Mouse (Mus musculus) G1E (cell line): ENCODE data around the gene Snap23. TPM values are rescaled to one million over a fixed set of nuclear protein-coding genes. Genes with fewer than 3 reads are reported as not detected.

Experiments
- ATAC-seq: 2 replicates; pipeline ENCODE4 v1.8.0; 2016; ENCODE audit warnings: mild to moderate bottlenecking; ENCODE audit not compliant: insufficient number of reproducible peaks, poor library complexity, low FRiP score, severe bottlenecking; ENCODE audit errors: extremely low read depth
- DNase-seq: peaks from one replicate; pipeline ENCODE4 v3.0.0; 2012; ENCODE audit warnings: low spot score
- H3K27me3 ChIP-seq: 2 replicates; pipeline ENCODE4 v1.6.1; 2012; ENCODE audit warnings: mild to moderate bottlenecking, low read length, inconsistent platforms; ENCODE audit not compliant: insufficient read depth
- H3K36me3 ChIP-seq: replicated peaks from 2 replicates; pipeline ENCODE3; 2012; ENCODE audit warnings: mild to moderate bottlenecking, inconsistent platforms
- H3K4me1 ChIP-seq: 2 replicates; pipeline ENCODE4 v1.6.1; 2012; ENCODE audit warnings: low read depth, low read length, inconsistent platforms, mixed read lengths; ENCODE audit not compliant: insufficient read depth
- H3K4me3 ChIP-seq: 2 replicates; pipeline ENCODE4 v1.5.1; 2012; ENCODE audit warnings: low read depth, mild to moderate bottlenecking, inconsistent platforms, low read length, moderate library complexity, mixed read lengths
- H3K9me3 ChIP-seq: replicated peaks from 2 replicates; pipeline ENCODE4 v1.6.1; 2012; ENCODE audit warnings: inconsistent platforms
- CTCF ChIP-seq: IDR thresholded peaks from 2 replicates; pipeline ENCODE4 v1.5.1; 2012; ENCODE audit warnings: low read depth, low read length, inconsistent platforms, mixed read lengths
- GATA1 ChIP-seq: IDR thresholded peaks from 2 replicates; pipeline ENCODE4 v1.6.1; 2012; ENCODE audit warnings: borderline replicate concordance, low read length, inconsistent platforms, mixed read lengths
- GATA2 ChIP-seq: IDR thresholded peaks from 2 replicates; pipeline ENCODE4 v1.6.1; 2012; ENCODE audit warnings: low read depth, low read length, inconsistent platforms, borderline replicate concordance
- POLR2AphosphoS5 ChIP-seq: IDR thresholded peaks from 2 replicates; pipeline ENCODE4 v1.6.1; 2012; ENCODE audit warnings: low read depth, low read length, inconsistent platforms; ENCODE audit not compliant: insufficient replicate concordance
- TAL1 ChIP-seq: conservative IDR thresholded peaks from 2 replicates; pipeline ENCODE4 v1.6.1; 2012; ENCODE audit warnings: low read depth, low read length, inconsistent platforms, mixed read lengths
- polyA plus RNA-seq: library from polyadenylated mRNA; stranded (reverse); fragments of >175 nt; gene quantifications from 2 replicates; pipeline ENCODE4 v1.2.3, GENCODE M21; 2012
- total RNA-seq, 2 experiments: library from RNA; stranded (forward) in 1 of 2; stranded (reverse) in 1 of 2; fragments of 200-1000 nt in 1 of 2; fragments of >200 nt in 1 of 2; fragmentation: Nextera tagmentation in 1 of 2; gene quantifications; 2 replicates each; pipeline ENCODE4 v1.2.3; 2014 to 2017

The Snap23 gene
- total and polyA plus RNA-seq, 3 experiments: 20.5 to 328 (median 242) TPM

DNA sequence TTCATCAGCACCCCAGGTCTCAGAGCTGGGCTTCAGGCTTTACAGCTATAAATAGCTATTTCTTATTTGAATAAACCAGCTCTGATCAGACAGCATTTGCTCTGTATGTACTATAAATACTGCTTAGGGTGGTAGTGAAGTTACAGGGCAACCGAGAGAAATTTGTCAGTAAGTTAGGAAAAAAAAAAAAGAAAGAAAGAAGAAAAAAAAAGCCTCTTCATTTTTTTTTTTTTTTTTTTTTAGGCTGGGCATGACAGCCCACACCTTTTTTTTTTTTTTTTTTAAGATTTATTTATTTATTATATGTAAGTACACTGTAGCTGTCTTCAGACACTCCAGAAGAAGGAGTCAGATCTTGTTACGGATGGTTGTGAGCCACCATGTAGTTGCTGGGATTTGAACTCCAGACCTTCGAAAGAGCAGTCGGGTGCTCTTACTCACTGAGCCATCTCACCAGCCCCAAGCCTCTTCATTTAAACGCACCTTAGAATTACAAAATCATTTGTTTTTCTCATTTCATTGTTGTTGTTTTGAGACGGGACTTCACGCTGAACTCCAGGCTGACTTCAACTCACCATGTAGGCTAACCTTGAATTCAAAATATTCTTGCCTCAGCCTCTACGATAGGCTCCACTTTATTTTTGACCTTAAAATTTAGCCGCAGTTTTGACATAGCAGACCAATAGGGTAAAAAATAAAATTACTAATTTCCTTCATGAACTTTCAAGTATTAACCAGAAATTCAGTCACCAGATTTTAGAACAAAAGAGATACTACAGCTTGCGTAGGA, 60.8 kb downstream of the Snap23 start:
- DNase-seq (no peak), ATAC-seq (no peak)
- peaks cover 47% of the 10 kb centered on the region for H3K4me1 ChIP-seq
- peak overlapping the region; percentile 74; the same call in 1 of the 2 replicates for H3K4me3 ChIP-seq
- no peaks in the 10 kb centered on the region for H3K9me3 ChIP-seq
- no peaks in the 10 kb centered on the region for H3K36me3 ChIP-seq
- H3K27me3 ChIP-seq: peaks cover 4% of the 10 kb centered on the region
- TF ChIP-seq GATA2 (no peak), GATA1 (no peak), POLR2AphosphoS5 (no peak), TAL1 (no peak), CTCF (no peak)

GRCm38 (mm10) chr2:120628886-120629735, 61.6 kb downstream of the Snap23 start, which contains the start of gene Stard9:
Gene Stard9, plus strand, starts transcription at chr2:120629121.
- DNase-seq (peak; percentile 88), ATAC-seq (peak; percentile 89)

GRCm38 (mm10) chr2:120630246-120630645, 62.8 kb downstream of the Snap23 start:
- TF ChIP-seq TAL1: no peak
- TF ChIP-seq POLR2AphosphoS5: no peak
- H3K36me3 ChIP-seq: peaks cover 2% of the 10 kb centered on the region
- DNase-seq (no peak), ATAC-seq (no peak)
- peaks cover 51% of the 10 kb centered on the region for H3K4me1 ChIP-seq
- H3K9me3 ChIP-seq: no peaks in the 10 kb centered on the region
- peaks cover 8% of the 10 kb centered on the region for H3K27me3 ChIP-seq
- H3K4me3 ChIP-seq: no peak overlapping the region; the same call in 1 of the 2 replicates

More at GRCm38 (mm10) chr2:120628886-120629735, 61.6 kb downstream of the Snap23 start, which contains the start of gene Stard9:
- Histone ChIP-seq H3K9me3 (no peaks in the 10 kb centered on the region), H3K27me3 (peaks cover 4% of the 10 kb centered on the region), H3K4me1 (peaks cover 50% of the 10 kb centered on the region), H3K4me3 (peak within 1 kb of the TSS; percentile 74), H3K36me3 (no peaks in the 10 kb centered on the region)
- TF ChIP-seq GATA1 (no peak), TAL1 (no peak), CTCF (no peak), POLR2AphosphoS5 (no peak), GATA2 (no peak)

GRCm38 (mm10) chr2:120630655-120631054, 63.2 kb downstream of the Snap23 start:
- TF ChIP-seq TAL1 (no peak), CTCF (no peak), GATA2 (no peak), GATA1 (no peak), POLR2AphosphoS5 (no peak)
- Histone ChIP-seq H3K4me1 (peaks cover 51% of the 10 kb centered on the region), H3K27me3 (peaks cover 8% of the 10 kb centered on the region), H3K4me3 (no peak overlapping the region), H3K36me3 (peaks cover 2% of the 10 kb centered on the region), H3K9me3 (no peaks in the 10 kb centered on the region)
- DNase-seq (no peak), ATAC-seq (no peak)

DNA sequence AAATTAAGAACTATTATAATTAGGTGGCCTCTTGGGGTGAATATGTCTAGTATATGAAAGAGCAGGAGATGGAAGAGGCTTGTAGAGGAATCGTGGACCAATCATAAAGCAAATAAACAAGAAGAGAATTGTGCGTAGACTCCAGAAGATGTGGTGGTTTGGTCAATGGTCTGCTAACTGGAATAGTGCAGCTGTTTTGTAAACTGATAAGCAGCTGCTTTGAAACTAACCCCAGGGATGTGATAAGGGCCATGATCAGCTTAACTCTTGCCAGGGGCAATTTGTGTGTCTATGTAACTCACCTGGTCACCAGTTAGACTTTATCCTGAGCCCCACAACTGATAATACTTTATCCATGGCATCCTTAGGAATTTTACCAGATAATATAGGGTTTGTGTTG, 64.0 kb downstream of the Snap23 start:
- Histone ChIP-seq H3K4me1 (peaks cover 48% of the 10 kb centered on the region), H3K36me3 (peaks cover 2% of the 10 kb centered on the region), H3K27me3 (peaks cover 8% of the 10 kb centered on the region), H3K9me3 (no peaks in the 10 kb centered on the region), H3K4me3 (peak overlapping the region; percentile 20; the same call in 1 of the 2 replicates)
- ATAC-seq: peak; percentile 49
- DNase-seq: peak; percentile 33
- TF ChIP-seq TAL1: peak; percentile 97
- TF ChIP-seq POLR2AphosphoS5: no peak

DNA sequence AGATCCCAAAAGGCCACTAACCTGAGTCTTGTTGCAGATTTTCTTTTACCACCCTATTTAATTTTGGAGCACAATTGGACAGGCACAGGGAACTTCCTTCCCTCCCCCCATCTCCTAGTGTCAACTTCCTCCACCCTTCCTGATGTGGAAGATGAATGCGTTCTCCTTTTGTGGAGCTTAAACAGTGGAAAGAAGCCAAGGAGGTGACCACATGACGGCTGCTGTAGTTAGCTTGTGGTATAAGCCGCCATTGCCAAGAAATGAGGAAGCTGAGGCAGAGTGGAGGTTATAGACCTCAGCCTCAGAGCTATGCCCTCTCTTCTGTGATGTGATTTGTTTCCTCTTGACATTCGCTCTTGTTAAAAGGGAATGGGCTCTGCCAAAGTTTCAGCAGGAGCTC, 64.5 kb downstream of the Snap23 start:
- Histone ChIP-seq H3K27me3 (peaks cover 8% of the 10 kb centered on the region), H3K4me1 (peaks cover 48% of the 10 kb centered on the region), H3K4me3 (peak overlapping the region; percentile 20; the same call in 1 of the 2 replicates), H3K9me3 (no peaks in the 10 kb centered on the region), H3K36me3 (peaks cover 2% of the 10 kb centered on the region)
- TF ChIP-seq TAL1: no peak
- ATAC-seq (0 out of 2 replicates have a peak, but pooled peaks have one; percentile 41), DNase-seq (peak; percentile 12)
